Mouse (Mus musculus) left cerebral cortex, adult 9 months (tissue): Measurements from ENCODE around the gene Qk.

ENCODE experiments used
- DNase-seq, 2 experiments: peaks; one replicate each; pipeline ENCODE4 v3.0.0; 2022; ENCODE audit warnings: low spot score in 2 of 2

Qk gene

DNA sequence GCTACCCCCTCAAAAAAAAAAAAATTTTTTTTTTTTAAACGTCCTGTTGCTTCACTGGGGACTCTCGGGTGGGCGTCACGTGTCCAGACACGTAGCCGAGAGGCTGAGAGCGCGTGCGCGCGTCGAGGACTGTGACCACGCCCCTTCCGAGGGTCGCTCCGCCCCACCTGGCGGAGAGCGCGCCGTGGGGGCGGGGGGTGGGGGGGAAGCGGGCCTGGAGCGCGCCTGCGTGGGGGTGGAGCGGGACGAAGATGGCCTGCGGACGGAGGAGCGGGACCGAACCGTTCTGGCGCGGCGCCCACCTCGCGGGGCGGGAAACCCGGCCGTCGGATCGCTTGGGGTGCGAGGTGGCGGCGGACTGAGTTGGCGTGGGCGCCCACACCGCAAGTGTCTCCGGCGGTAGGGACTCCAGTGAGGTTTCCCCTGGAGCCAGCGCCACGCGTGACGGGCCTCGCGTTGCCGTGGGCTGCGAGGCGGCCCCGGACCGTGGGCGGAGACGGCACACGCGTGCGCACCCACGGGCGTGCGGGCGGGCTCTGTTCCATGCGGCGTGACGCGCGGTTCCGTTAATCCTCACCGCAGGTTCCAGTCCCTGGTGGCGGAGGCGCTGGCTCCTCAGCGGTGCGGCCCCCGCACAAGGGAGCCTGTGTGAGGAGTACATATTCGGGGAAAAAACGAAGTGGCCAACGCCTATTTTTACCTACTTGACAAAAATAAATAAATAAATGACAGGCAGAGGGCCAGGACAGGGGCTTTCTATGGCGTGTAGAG is at the start of gene Qk:
TSS of gene Qk (minus strand) at position 170 of the 771 bp plus-strand sequence.
- peak; percentile 85 to 90 for DNase-seq

GRCm38 (mm10) chr17:10367044-10367443 is 47.4 kb upstream of the Qk start:
- DNase-seq = no peak

DNA sequence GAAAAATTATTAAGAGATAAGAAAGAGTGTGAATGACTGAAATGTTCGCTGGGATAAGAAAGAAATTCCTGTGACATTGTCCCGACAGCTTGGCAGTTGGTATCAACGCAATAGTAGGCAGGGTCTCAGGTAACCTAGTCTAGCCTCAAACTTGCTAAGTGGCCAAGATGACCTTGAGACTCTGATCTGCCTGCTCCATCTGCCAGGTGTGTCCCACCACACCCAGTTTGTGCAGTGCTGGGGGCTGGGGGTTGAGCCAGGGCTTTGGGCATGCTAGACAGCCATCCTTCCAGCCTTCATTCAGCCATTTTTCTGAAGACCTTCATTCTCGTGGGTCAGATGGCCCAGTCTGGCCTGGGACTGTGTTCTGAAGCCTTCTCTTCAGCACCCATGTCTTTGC is 46.9 kb upstream of the Qk start:
- no peak for DNase-seq

- no peak for DNase-seq
These were observed 46.1 kb upstream of the Qk start for GRCm38 (mm10) chr17:10365501-10366482.

DNA sequence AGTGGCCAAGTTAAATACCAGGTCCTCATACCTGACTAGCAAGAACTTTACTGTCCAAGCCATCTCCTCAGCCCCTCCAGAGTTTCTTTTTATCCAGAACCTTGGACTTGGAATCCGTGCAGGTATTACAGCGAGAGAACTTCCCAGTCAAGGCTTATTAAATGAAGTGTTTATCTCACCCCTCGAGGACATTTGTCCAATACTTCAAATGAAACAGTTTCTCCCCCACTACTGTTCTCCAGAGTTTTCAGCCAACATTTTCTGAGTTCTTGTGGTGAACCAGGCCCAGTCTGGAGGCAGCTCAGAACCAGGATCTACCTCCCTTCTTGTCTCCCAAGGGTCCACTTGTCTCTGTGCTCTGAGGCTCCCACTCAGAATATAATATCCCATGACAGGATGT is 43.5 kb upstream of the Qk start:
- no peak for DNase-seq

DNA sequence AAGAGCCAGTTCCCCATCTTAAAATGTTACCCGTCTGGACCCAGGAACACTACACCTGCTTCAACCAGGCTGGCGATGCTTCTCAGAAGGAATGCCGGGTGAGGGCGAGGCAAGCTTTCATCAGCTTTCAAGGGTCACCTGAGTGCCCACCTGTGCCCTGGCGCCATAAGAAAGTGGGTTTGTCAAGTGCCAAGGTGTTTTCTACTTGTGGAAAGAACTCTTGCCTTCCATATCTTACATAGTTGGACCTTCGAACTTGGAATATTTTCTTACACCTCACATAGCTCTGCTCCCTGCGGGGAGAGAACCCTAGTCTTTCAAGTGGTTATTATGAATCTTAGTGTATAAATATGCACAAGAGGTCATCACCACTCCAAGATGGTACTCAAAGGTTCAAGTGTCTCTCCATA is 42.2 kb upstream of the Qk start:
- no peak for DNase-seq

- DNase-seq = no peak
These were observed 41.1 kb upstream of the Qk start for GRCm38 (mm10) chr17:10360738-10361137.

GRCm38 (mm10) chr17:10359466-10359865 is 39.8 kb upstream of the Qk start:
- peak in 1 of 2 experiments; percentile 55 for DNase-seq

GRCm38 (mm10) chr17:10357348-10357747 is 37.7 kb upstream of the Qk start:
- no peak for DNase-seq

- DNase-seq = no peak
These were observed 36.6 kb upstream of the Qk start for GRCm38 (mm10) chr17:10356294-10356693.

- no peak for DNase-seq
These were observed 36.1 kb upstream of the Qk start for GRCm38 (mm10) chr17:10355746-10356145.

DNA sequence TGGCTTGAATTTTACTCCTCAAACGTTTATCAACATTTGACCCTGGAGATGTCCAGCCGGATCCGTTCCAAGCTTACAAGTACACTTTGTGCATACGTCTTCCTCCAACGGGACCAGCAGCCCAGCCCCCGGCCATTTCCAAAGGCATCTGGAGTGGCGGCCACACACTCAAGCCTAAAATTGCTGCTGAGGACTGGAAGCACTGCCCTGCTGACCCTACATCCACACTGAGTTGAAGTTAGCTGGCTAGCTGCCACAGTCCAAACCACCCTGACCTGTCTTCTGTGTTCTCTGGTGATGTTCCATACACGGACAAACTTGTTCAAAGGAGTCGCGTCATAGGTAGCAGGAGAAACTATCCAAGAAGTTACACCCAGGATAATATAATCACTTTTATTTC is 18.6 kb upstream of the Qk start:
- no peak for DNase-seq

DNA sequence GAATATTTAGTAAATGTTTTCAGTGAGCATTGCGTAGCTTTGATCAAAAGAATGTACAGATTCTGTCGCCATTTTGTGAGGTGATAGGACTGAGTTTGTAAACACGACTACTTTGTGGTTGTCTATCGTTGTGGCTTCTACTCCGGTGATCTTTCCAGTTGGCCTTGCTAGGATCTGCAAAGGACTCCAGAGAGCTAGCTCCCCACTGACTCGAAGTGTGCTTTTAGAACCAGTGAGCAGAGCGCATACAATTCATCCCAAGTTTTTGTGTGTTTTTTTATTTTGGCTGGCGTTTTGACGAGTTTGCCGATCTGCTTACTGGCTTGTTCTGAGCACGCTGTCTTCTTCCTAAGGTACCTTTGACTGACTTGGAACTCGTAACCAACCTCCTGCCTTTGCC is 16.9 kb upstream of the Qk start:
- no peak for DNase-seq

DNA sequence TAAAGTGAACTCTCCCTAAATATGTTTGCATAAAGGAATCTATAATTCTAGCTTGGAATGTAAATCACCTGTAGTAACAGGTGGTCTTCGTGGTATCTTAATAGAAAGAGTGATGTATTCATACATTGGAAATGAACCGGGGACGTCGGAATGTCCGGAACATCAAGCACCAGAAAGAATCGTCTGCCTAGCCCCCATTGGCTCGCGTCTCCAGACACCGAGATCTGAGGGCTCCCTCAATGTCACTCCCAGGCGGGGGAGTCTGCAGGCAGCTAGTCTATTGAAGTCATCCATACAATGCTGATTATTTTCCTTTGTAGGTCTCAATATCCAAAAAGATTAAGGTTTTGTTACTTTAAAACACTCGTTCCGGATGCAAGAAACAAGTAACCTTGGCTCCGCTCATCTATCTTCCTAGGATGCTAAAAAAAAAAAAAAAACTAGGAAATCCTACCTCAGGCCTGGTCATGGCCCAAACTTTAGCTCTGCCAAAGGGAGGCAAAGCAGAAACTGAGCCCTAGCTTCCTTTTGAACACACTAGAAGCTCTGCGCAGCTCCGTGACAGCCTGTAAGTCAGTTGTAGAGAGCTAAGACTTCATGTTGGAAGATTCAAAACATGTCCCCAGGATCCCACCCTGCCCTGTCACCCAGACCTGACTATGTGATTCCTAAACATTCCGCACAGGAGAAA is 16.3 kb upstream of the Qk start:
- DNase-seq = no peak

DNA sequence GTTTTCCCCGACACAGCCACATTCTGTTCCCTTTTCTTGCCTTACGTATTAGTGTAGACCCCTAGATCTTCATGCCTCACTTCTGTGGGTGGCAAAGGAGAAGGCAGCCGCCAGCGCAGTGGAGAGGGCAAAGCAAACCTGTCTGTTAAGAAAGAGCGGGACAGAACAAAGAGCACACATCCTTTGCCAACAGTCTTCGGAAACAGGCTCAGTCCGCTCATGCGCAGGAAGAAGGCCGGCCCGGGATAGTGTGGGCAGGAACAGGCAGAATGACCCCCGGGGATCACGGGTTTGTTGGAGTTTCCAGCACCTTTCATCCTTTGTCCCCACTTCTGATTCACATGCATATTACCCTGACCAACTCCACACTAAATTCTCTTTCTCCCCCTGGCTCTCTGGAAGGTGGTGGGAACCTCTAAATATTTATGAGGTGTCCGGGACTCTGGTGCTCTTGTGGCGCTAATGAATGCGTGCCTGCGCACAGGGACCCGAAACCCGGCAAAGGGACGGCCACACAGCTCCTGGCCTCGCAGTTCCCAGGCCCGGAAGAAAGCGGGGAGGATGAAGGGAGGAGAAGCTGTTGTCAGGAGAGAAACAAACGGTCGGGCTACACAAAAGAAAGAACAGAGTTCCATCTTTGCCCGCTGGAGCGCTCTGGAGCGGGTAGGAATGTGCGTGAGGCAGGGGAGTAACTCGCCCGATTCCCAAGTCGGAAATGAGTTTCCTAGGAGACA is 15.5 kb upstream of the Qk start:
- DNase-seq = peak; percentile 71 to 77

- no peak for DNase-seq
These were observed 14.8 kb upstream of the Qk start for GRCm38 (mm10) chr17:10334481-10334880.

- no peak for DNase-seq
These were observed 13.7 kb upstream of the Qk start for GRCm38 (mm10) chr17:10333321-10333720.

GRCm38 (mm10) chr17:10332127-10332526 is 12.5 kb upstream of the Qk start:
- DNase-seq = no peak

GRCm38 (mm10) chr17:10329461-10329860 is 9.8 kb upstream of the Qk start:
- DNase-seq = no peak

DNA sequence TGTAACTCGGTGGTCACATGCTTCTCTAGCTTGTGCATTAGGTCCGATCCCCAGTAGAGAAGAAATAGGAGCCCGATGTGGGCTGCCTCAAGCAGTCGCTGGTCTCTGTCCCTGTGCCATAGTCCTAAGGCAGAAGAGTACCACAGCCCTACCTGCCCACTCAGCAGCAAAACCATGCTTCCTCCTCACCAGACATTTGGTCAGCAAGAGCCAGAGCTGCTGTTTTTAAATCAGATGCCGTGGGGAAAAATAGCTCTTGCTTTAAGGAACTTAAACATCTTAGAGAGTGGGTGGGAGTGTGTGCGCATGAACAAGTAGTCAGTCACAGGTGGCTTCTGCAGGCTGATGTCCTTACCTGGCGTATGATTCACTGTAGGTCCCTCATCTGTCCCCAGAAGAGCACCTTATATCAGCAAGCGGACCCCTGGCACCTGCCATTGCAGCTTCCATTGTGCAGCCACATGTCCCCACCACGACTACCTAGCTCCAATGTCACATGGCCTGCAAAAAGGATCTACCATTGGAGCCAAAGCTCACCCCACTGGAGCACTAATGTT is 9.0 kb upstream of the Qk start:
- peak in 1 of 2 experiments; percentile 56 for DNase-seq

GRCm38 (mm10) chr17:10327584-10328210 is 8.0 kb upstream of the Qk start:
- no peak for DNase-seq
